Mouse (Mus musculus) neutrophil, adult 83 days (primary cell): ENCODE results near the gene Ccdc115. TPM values are rescaled to one million over a fixed set of nuclear protein-coding genes. Genes with fewer than 3 reads are reported as not detected.

Experiments
- total RNA-seq, 2 experiments: library from RNA; stranded (reverse); gene quantifications; one replicate each; pipeline ENCODE4 v1.2.4; 2023

The Ccdc115 gene
- total RNA-seq, result 10 to 100 TPM; 17.8 to 20.7 TPM

GRCm38 (mm10) chr1:34439215-34439960, at the start of gene Ccdc115, which contains the start of gene Imp4:
TSS of gene Ccdc115 (minus strand) at chr1:34439672.
TSS of gene Imp4 (plus strand) at chr1:34439851.

GRCm38 (mm10) chr1:34459284-34460060, 20.0 kb upstream of the Ccdc115 start, which contains the start of gene Ptpn18:
TSS of gene Ptpn18 (plus strand) at chr1:34459762.

Other genes with a start within 250 kb of the Ccdc115 start
- 10 to 100 TPM; 33.8 to 36.4 TPM for gene Imp4, start 179 bp upstream of the Ccdc115 start, total RNA-seq
- 10 to 100 TPM; 95.1 to 96.9 TPM for gene Ptpn18, start 20.1 kb upstream of the Ccdc115 start, total RNA-seq
- under 1 TPM in 1 of 2 experiments, not detected in 1; 0.46 TPM for gene Prss39, start 58.7 kb upstream of the Ccdc115 start, total RNA-seq
- gene Cfc1, start 96.0 kb upstream of the Ccdc115 start, total RNA-seq, result not detected
- not detected for gene Prss40, start 121.3 kb upstream of the Ccdc115 start, total RNA-seq
- gene Amer3, start 140.0 kb upstream of the Ccdc115 start, total RNA-seq, result not detected